Mouse (Mus musculus) forebrain, embryonic 15.5 days (tissue): ENCODE measurements around the gene Gm42674. TPM values are rescaled to one million over a fixed set of nuclear protein-coding genes. Genes with fewer than 3 reads are reported as not detected.

ENCODE experiments used
- ATAC-seq: fragments of 200-750 bp; cut with Nextera tagmentation; replicated peaks from 2 replicates; pipeline ENCODE4 v1.8.0; 2017; ENCODE audit warnings: mild to moderate bottlenecking, moderate TSS enrichment, moderate library complexity
- H3K27ac ChIP-seq: fragments of 300-500 bp; sonication (generic); replicated peaks from 2 replicates; pipeline ENCODE4 v1.5.1; 2015; ENCODE audit warnings: mild to moderate bottlenecking, inconsistent platforms
- H3K27me3 ChIP-seq: fragments of 300-500 bp; sonication (generic); 2 replicates; pipeline ENCODE4 v1.6.1; 2015; ENCODE audit warnings: inconsistent platforms
- H3K36me3 ChIP-seq: fragments of 300-500 bp; sonication (generic); 2 replicates; pipeline ENCODE4 v1.6.1; 2015; ENCODE audit warnings: mild to moderate bottlenecking, inconsistent platforms
- H3K4me1 ChIP-seq: fragments of 300-500 bp; sonication (generic); 2 replicates; pipeline ENCODE4 v1.6.1; 2015; ENCODE audit warnings: inconsistent platforms
- H3K4me2 ChIP-seq: fragments of 300-500 bp; sonication (generic); replicated peaks from 2 replicates; pipeline ENCODE4 v1.6.1; 2015; ENCODE audit warnings: mild to moderate bottlenecking, inconsistent platforms
- H3K4me3 ChIP-seq: fragments of 300-500 bp; sonication (generic); 2 replicates; pipeline ENCODE4 v1.5.1; 2015; ENCODE audit warnings: mild to moderate bottlenecking, inconsistent platforms
- H3K9ac ChIP-seq: fragments of 300-500 bp; sonication (generic); replicated peaks from 2 replicates; pipeline ENCODE4 v1.6.1; 2015; ENCODE audit warnings: mild to moderate bottlenecking, inconsistent platforms
- H3K9me3 ChIP-seq: fragments of 300-500 bp; sonication (generic); 2 replicates; pipeline ENCODE4 v1.6.1; 2016; ENCODE audit warnings: inconsistent platforms
- WGBS: fragments of 180-500 bp; shearing (Covaris S2); methylation state at CpG from one replicate; pipeline ENCODE4 v1.1.7; 2015; ENCODE audit warnings: mixed read lengths; 5-methylcytosine and 5-hydroxymethylcytosine counted together
- polyA plus RNA-seq: library from polyadenylated mRNA; unstranded; fragments of >200 nt; fragmentation: Nextera tagmentation; extraction: Ambion mirVana; gene quantifications from 2 replicates; pipeline ENCODE4 v1.2.1, GENCODE M21; 2015

Gene Gm42674
- polyA plus RNA-seq, 1 experiment from 2014 or later = not detected

DNA sequence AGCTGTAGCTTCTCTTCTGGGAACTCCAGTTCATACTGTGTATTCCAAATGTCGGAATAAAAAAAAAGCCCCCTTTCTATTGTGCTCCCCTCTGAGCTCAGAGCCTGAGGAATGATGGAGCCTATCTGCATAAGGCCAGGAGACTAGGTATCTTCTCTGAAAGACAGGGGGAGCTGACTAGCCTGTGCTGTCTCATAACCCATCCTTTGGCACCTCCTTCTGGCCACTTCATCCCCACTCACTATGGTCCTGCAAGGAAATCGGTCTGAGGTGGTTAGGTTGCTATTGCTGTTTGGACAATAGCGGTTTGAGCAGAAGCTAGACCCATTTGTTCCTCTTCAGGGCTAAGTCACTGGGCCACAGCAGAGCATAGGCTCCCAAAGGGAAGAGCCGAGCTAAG is 26.1 kb downstream of the Gm42674 start:
- H3K27ac ChIP-seq = no peak overlapping the region
- no peaks in the 10 kb centered on the region for H3K27me3 ChIP-seq
- no peak overlapping the region for H3K9ac ChIP-seq
- 72% methylated on average over 4 of the region's 4 CpGs for WGBS
- ATAC-seq = no peak
- H3K4me2 ChIP-seq = no peak overlapping the region
- no peaks in the 10 kb centered on the region for H3K9me3 ChIP-seq
- no peak overlapping the region for H3K4me3 ChIP-seq
- H3K36me3 ChIP-seq = no peaks in the 10 kb centered on the region
- peaks cover 17% of the 10 kb centered on the region for H3K4me1 ChIP-seq

DNA sequence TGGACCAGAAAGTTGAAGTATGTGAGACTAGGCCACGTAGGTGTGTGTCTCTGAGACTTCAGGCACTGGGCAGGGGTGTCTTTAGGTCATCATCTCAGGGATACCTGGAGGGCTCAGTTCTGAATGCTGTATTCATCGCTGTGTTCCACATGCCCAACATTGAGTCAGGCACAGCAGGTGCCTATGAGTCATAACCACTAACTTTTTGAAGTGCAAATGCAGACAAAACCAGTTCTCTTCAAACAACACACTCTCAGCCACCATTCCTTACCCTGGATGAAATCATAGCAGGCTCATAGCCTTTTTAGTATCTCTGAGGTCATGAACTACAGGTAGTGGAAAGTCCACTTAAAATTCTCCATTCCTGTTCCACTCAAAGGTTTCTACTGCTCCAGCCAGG is 27.6 kb downstream of the Gm42674 start:
- 73% methylated on average over 2 of the region's 2 CpGs for WGBS
- no peak overlapping the region for H3K4me2 ChIP-seq
- H3K9me3 ChIP-seq = no peaks in the 10 kb centered on the region
- no peak overlapping the region for H3K9ac ChIP-seq
- H3K4me3 ChIP-seq = no peak overlapping the region
- peaks cover 3% of the 10 kb centered on the region; the same call in 1 of the 2 replicates for H3K4me1 ChIP-seq
- ATAC-seq = no peak
- no peaks in the 10 kb centered on the region for H3K36me3 ChIP-seq
- no peak overlapping the region for H3K27ac ChIP-seq
- H3K27me3 ChIP-seq = no peaks in the 10 kb centered on the region

DNA sequence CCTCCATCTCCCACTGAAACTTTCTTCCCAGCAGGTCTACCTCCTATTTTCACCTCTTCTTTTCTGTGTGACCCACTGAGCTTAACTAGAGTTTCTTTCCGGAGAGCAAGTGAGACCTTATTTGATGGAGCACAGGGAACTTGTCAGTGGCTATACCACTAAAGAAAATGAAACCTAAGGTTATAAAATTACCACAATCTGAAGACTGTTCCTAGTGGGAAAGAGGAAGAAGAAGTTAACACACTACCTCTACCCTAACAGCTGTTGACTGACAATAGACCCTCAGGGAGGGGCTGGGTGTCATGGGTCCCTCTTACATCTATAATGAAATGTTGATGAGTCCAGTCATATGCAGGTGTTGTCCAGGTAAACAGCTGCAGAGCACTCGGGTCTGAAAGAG is 30.3 kb downstream of the Gm42674 start:
- no peaks in the 10 kb centered on the region for H3K36me3 ChIP-seq
- ATAC-seq = no peak
- H3K27me3 ChIP-seq = no peaks in the 10 kb centered on the region
- 88% methylated on average over 2 of the region's 2 CpGs for WGBS
- H3K4me3 ChIP-seq = no peak overlapping the region
- no peaks in the 10 kb centered on the region for H3K9me3 ChIP-seq
- H3K27ac ChIP-seq = no peak overlapping the region
- no peak overlapping the region for H3K4me2 ChIP-seq
- no peaks in the 10 kb centered on the region for H3K4me1 ChIP-seq
- no peak overlapping the region for H3K9ac ChIP-seq

DNA sequence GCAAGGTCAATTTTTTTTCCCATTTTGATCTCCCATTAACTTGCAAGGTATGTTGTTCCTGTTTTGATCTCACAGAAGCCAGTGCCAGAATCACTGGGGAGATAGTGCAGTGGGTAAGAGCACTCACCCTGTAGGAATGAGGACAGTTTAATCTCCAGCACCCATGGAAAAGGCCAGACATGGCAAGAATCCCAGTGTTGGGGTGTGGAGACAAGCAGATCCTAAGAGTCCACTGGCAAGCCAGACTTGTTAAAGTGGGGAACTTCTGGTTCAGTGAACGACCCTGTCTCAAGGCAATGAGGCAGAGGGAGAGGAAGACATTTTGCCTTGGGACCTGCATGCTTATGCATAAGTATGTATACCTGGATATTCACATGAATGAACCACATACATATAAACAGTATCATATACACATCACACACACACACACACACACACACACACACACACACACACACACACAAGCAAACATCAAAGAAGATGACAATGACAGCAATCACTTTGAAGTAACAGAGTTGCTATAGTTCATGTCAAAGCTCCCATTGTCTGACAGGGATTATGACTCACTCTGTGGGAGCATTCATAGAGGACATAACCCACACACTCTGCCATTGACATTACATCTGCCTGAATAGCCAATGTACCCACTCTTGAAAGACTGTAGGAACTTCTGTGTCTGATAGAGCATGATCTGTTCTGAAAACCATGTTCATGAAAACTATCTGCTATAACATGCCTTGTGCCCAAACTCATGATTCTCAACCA is 37.0 kb downstream of the Gm42674 start:
- Histone ChIP-seq H3K4me3 (no peak overlapping the region), H3K27ac (no peak overlapping the region), H3K9ac (no peak overlapping the region), H3K9me3 (no peaks in the 10 kb centered on the region), H3K27me3 (no peaks in the 10 kb centered on the region), H3K4me2 (no peak overlapping the region), H3K36me3 (no peaks in the 10 kb centered on the region), H3K4me1 (no peaks in the 10 kb centered on the region)
- ATAC-seq = no peak
- 68% methylated on average over 1 of the region's 1 CpGs for WGBS

DNA sequence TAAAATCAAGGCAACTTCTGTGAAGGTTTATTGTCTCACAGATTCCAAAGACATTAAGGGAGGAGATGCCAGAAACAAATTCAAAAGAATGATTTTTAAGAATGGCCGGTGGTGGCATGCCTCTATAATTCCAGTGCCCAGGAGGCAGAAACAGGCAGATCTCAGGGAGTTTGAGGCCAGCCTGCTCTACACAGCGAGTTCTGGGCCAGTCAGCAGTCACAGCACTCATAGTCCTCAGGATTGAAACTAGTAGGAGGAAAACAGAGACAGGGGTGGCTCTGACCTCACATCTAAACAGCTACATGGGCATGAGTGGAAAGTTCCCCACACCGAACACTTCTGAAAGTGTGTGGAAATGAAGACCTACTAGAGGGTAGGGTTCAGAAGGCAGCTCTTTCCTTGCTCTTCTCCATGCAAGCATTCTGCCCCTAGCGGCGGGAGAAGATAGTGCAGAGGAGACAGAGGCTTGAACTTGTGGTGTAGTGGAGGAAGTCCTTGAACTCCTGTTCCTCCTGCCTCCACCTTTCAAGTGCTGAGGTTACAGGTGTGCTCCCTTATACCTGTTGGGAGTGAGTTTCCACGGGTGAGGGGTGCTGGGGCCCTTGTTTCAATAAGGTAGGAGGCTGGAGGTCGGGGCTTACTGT is 37.9 kb downstream of the Gm42674 start:
- no peak overlapping the region for H3K4me3 ChIP-seq
- H3K4me1 ChIP-seq = no peaks in the 10 kb centered on the region
- H3K27ac ChIP-seq = no peak overlapping the region
- 60% methylated on average over 7 of the region's 7 CpGs for WGBS
- H3K4me2 ChIP-seq = no peak overlapping the region
- ATAC-seq = no peak
- H3K27me3 ChIP-seq = no peaks in the 10 kb centered on the region
- no peak overlapping the region for H3K9ac ChIP-seq
- no peaks in the 10 kb centered on the region for H3K36me3 ChIP-seq
- no peaks in the 10 kb centered on the region for H3K9me3 ChIP-seq

DNA sequence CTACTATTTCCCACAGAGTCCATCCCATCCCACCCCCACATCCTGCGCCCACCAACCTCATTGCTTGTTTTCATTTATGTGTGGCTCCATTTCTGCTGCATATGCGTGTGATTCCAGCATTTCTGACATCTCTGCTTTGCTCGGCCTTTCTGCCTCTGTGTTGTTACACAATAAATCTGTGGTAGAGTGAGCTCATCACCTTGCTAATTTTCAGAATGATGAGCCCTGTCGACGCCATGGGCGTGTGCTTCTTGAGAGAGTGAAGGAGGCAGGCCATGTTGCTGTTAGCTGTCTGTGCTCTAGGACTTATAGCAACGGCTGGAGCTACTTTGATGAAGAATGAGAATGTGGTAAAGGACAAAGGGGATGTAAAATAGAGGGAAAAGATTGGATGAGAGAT is 39.3 kb downstream of the Gm42674 start:
- no peaks in the 10 kb centered on the region for H3K27me3 ChIP-seq
- no peak for ATAC-seq
- H3K27ac ChIP-seq = no peak overlapping the region
- WGBS = 88% methylated on average over 7 of the region's 7 CpGs
- H3K9ac ChIP-seq = no peak overlapping the region
- H3K9me3 ChIP-seq = no peaks in the 10 kb centered on the region
- H3K36me3 ChIP-seq = no peaks in the 10 kb centered on the region
- H3K4me3 ChIP-seq = no peak overlapping the region
- no peaks in the 10 kb centered on the region for H3K4me1 ChIP-seq
- H3K4me2 ChIP-seq = no peak overlapping the region

DNA sequence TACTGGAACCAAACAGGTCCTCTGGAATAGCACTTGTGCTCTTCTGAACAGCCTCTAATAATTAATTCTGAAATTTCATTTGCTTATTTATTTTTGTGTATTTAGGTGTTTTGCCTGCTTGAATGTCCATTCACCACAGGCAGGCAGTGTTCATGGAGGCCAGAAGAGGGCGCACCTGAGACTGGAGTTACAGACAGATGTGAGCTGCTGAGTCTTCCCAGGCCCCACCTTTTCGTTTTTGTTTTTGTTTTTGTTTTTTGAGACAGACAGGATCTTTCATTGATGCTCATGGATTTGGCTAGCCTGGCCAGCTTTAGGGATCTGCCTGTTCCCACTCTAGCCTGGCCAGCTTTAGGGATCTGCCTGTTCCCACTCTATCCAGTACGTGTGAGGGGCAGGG is 42.5 kb downstream of the Gm42674 start:
- H3K27me3 ChIP-seq = no peaks in the 10 kb centered on the region
- no peak overlapping the region for H3K27ac ChIP-seq
- no peak overlapping the region for H3K9ac ChIP-seq
- no peaks in the 10 kb centered on the region for H3K36me3 ChIP-seq
- no peak overlapping the region for H3K4me3 ChIP-seq
- H3K9me3 ChIP-seq = no peaks in the 10 kb centered on the region
- H3K4me1 ChIP-seq = no peaks in the 10 kb centered on the region
- H3K4me2 ChIP-seq = no peak overlapping the region
- WGBS = 52% methylated on average over 3 of the region's 3 CpGs
- ATAC-seq = no peak

DNA sequence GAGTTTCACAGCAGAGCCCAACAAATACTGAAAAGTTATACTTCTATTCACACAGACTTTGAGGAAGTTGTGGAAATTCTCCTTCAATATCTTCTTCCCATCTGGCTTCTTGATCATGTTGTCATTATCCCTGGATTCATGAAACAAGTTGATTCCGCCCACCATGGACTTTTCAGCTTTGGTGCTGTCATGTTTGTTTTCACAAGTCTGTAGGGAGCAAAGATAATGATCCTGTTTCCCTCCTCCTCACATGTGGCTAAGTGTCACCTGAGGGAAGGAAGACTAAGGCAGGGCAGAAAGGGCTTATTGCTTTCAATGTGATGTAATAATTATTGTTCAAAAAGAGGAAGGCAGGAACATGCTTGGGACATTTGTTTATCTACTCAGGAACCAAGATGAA is 45.6 kb downstream of the Gm42674 start:
- Histone ChIP-seq H3K27me3 (no peaks in the 10 kb centered on the region), H3K27ac (no peak overlapping the region), H3K9ac (no peak overlapping the region), H3K4me1 (no peaks in the 10 kb centered on the region), H3K4me2 (no peak overlapping the region), H3K9me3 (no peaks in the 10 kb centered on the region), H3K4me3 (no peak overlapping the region), H3K36me3 (no peaks in the 10 kb centered on the region)
- 82% methylated on average over 1 of the region's 1 CpGs for WGBS
- ATAC-seq = no peak

DNA sequence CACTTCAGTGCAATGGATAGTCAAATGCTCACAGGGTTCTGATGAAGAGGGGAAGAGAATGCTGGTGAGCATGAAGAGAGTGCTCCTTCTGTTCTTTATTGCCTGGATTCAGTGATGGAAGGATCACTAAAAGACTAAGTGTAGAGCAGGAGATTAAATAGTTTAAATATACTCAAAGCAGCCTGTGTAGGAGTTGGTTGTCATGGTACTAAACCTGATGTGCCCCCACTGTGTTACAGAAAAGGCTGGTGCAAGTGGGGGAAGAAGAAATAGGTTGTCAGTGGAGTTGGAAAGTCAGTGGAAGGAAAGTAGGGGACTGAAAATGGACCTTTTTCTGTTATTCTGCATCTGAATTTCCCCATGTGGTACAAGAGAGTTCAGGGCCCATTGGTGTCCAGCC is 47.3 kb downstream of the Gm42674 start:
- H3K36me3 ChIP-seq = no peaks in the 10 kb centered on the region
- ATAC-seq = no peak

DNA sequence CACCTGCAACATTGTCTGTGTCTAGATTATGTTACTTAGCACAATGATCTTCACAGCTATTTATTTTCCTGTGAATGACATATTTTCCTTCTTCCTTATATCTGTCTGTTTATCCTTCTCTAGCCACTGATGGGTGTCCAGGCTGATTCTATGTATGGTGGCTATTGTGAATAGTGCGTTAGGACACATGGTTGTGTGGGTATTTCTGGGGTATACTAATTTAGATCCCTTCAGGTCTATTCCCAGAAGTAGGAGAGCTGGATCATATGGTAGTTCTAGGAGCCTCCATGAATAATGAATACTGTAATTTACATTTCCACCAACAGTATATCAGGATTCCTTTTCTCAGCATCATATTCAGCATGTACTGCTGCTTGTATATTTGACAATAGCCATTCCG is 48.1 kb downstream of the Gm42674 start:
- 88% methylated on average over 2 of the region's 2 CpGs for WGBS
- no peaks in the 10 kb centered on the region for H3K4me1 ChIP-seq
- no peaks in the 10 kb centered on the region for H3K36me3 ChIP-seq
- H3K9ac ChIP-seq = no peak overlapping the region
- H3K9me3 ChIP-seq = no peaks in the 10 kb centered on the region
- H3K27ac ChIP-seq = no peak overlapping the region
- H3K4me2 ChIP-seq = no peak overlapping the region
- H3K27me3 ChIP-seq = no peaks in the 10 kb centered on the region
- no peak for ATAC-seq
- no peak overlapping the region for H3K4me3 ChIP-seq

More for the DNA sequence above, 47.3 kb downstream of the Gm42674 start:
- Histone ChIP-seq H3K4me3 (no peak overlapping the region), H3K27me3 (no peaks in the 10 kb centered on the region), H3K4me2 (no peak overlapping the region), H3K27ac (no peak overlapping the region), H3K9ac (no peak overlapping the region), H3K9me3 (no peaks in the 10 kb centered on the region), H3K4me1 (no peaks in the 10 kb centered on the region)

DNA sequence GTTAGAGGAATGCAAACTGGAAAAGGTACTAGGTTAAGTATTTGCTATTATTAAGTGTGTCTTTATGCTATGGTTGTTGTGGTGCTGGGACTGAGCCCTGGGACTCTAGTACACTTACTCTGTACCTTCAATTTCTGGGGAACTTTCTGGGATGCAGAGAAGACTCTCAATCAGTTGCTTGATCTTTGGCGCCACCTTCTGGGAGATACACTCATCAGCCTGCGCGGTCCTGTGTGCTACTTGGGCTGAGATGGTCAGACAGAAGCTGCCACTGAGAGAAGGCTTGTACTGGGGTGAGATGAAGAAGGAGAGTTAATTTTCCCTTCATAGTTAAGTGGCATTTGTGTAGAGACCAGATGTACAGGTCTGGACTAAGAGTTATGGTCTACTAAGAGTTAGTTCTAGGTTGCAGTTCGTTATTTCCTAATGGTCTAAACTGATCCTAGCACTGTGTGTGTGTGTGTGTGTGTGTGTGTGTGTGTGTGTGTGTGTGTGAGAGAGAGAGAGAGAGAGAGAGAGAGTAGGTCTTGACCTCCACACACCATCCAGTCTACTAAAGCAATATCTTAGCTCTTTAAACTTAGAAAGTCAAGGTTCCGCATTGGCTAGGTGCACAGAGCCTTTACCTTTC is 51.3 kb downstream of the Gm42674 start:
- Histone ChIP-seq H3K27ac (no peak overlapping the region), H3K4me1 (no peaks in the 10 kb centered on the region), H3K4me3 (no peak overlapping the region), H3K9ac (no peak overlapping the region), H3K4me2 (no peak overlapping the region), H3K36me3 (no peaks in the 10 kb centered on the region), H3K27me3 (no peaks in the 10 kb centered on the region), H3K9me3 (no peaks in the 10 kb centered on the region)
- ATAC-seq = peak; percentile 87
- WGBS = 37% methylated on average over 5 of the region's 5 CpGs

DNA sequence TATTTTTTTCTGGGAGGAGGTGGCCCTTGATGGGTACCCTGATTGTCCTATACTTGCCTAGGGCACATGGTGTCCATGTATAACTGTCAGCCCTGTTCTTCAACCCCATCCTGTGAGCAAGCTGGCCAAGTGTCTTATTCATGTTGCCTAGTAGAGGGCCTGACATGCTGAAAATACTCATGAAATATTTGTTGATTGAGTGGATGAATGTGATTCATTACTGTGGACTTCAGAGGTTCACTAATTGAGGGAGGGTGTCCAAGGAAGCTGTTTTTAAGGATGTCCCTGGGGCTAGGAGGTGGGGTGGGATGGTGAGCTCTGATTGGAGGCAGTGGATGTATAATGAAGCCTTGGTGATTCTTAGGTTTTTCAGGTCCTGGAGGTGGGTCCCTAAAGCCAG is 52.0 kb downstream of the Gm42674 start, which contains the start of gene S100a7a:
S100a7a (plus strand) TSS at position 301 of the 400 bp plus-strand sequence.
- Histone ChIP-seq H3K27ac (no peak within 1 kb of the TSS), H3K9ac (no peak within 1 kb of the TSS), H3K36me3 (no peaks in the 10 kb centered on the region), H3K4me1 (no peaks in the 10 kb centered on the region), H3K4me3 (no peak within 1 kb of the TSS), H3K4me2 (no peak within 1 kb of the TSS), H3K9me3 (no peaks in the 10 kb centered on the region), H3K27me3 (no peaks in the 10 kb centered on the region)
- ATAC-seq = no peak
